Mouse (Mus musculus) hindbrain, embryonic 15.5 days (tissue): ENCODE results near the gene Sycp3. TPM values are rescaled to one million over a fixed set of nuclear protein-coding genes. Genes with fewer than 3 reads are reported as not detected.

Experiments used
- ATAC-seq: fragments of 200-750 bp; cut with Nextera tagmentation; 2 replicates; pipeline ENCODE4 v1.8.0; 2017; ENCODE audit warnings: low read depth, moderate number of reproducible peaks, moderate TSS enrichment; ENCODE audit not compliant: low FRiP score
- H3K27ac ChIP-seq: fragments of 300-500 bp; sonication (generic); replicated peaks from 2 replicates; pipeline ENCODE4 v1.5.1; 2015; ENCODE audit warnings: mild to moderate bottlenecking, inconsistent platforms
- H3K27me3 ChIP-seq: fragments of 300-500 bp; sonication (generic); 2 replicates; pipeline ENCODE4 v1.6.1; 2015; ENCODE audit warnings: control low read depth, inconsistent platforms
- H3K36me3 ChIP-seq: fragments of 300-500 bp; sonication (generic); 2 replicates; pipeline ENCODE4 v1.6.1; 2015; ENCODE audit warnings: control low read depth, inconsistent platforms
- H3K4me1 ChIP-seq: fragments of 300-500 bp; sonication (generic); replicated peaks from 2 replicates; pipeline ENCODE4 v1.6.1; 2015; ENCODE audit warnings: control low read depth, inconsistent platforms
- H3K4me2 ChIP-seq: fragments of 300-500 bp; sonication (generic); 2 replicates; pipeline ENCODE4 v1.6.1; 2015; ENCODE audit warnings: moderate library complexity, mild to moderate bottlenecking, inconsistent platforms
- H3K4me3 ChIP-seq: fragments of 300-500 bp; sonication (generic); 2 replicates; pipeline ENCODE4 v1.5.1; 2015; ENCODE audit warnings: mild to moderate bottlenecking, inconsistent platforms
- H3K9ac ChIP-seq: fragments of 300-500 bp; sonication (generic); 2 replicates; pipeline ENCODE4 v1.6.1; 2015; ENCODE audit warnings: inconsistent platforms
- H3K9me3 ChIP-seq: fragments of 300-500 bp; sonication (generic); 2 replicates; pipeline ENCODE4 v1.6.1; 2016; ENCODE audit warnings: control low read depth, inconsistent platforms
- WGBS: fragments of 180-500 bp; shearing (Covaris S2); methylation state at CpG from one replicate; pipeline ENCODE4 v1.1.7; 2015; 5-methylcytosine and 5-hydroxymethylcytosine counted together
- polyA plus RNA-seq: library from polyadenylated mRNA; unstranded; fragments of >200 nt; fragmentation: Nextera tagmentation; extraction: Ambion mirVana; gene quantifications from 2 replicates; pipeline ENCODE4 v1.2.1, GENCODE M21; 2015

Gene Sycp3
- 0.30 and 0.31 TPM in 2 replicates for polyA plus RNA-seq

GRCm38 (mm10) chr10:88459502-88459992, at the start of gene Sycp3:
Sycp3 (plus strand) TSS chr10:88459569.
- 0 out of 2 replicates have a peak, but pooled peaks have one; percentile 30 for ATAC-seq
- Histone ChIP-seq H3K4me3 (no peak within 1 kb of the TSS), H3K4me1 (no peaks in the 10 kb centered on the region), H3K36me3 (no peaks in the 10 kb centered on the region), H3K27ac (no peak within 1 kb of the TSS), H3K4me2 (no peak within 1 kb of the TSS), H3K9me3 (no peaks in the 10 kb centered on the region), H3K27me3 (no peaks in the 10 kb centered on the region), H3K9ac (no peak within 1 kb of the TSS)
- WGBS: 82% methylated on average over 33 of the region's 33 CpGs

GRCm38 (mm10) chr10:88409751-88410150, 49.6 kb upstream of the Sycp3 start:
- H3K4me3 ChIP-seq: no peak overlapping the region

GRCm38 (mm10) chr10:88412290-88412995, 46.9 kb upstream of the Sycp3 start:
- Histone ChIP-seq H3K4me2 (no peak overlapping the region), H3K36me3 (peaks cover 15% of the 10 kb centered on the region), H3K9ac (no peak overlapping the region), H3K27me3 (no peaks in the 10 kb centered on the region), H3K27ac (no peak overlapping the region), H3K4me1 (0 out of 2 replicates have a peak, but pooled peaks cover 5% of the 10 kb centered on the region), H3K4me3 (no peak overlapping the region), H3K9me3 (no peaks in the 10 kb centered on the region)
- 62% methylated on average over 17 of the region's 17 CpGs for WGBS
- ATAC-seq: 0 out of 2 replicates have a peak, but pooled peaks have one; percentile 56

More at GRCm38 (mm10) chr10:88409751-88410150, 49.6 kb upstream of the Sycp3 start:
- Histone ChIP-seq H3K9ac (no peak overlapping the region), H3K4me1 (0 out of 2 replicates have a peak, but pooled peaks cover 5% of the 10 kb centered on the region), H3K4me2 (no peak overlapping the region), H3K27ac (no peak overlapping the region), H3K36me3 (no peaks in the 10 kb centered on the region), H3K27me3 (no peaks in the 10 kb centered on the region), H3K9me3 (no peaks in the 10 kb centered on the region)
- 58% methylated on average over 2 of the region's 2 CpGs for WGBS
- ATAC-seq: no peak

GRCm38 (mm10) chr10:88417686-88418085, 41.7 kb upstream of the Sycp3 start:
- Histone ChIP-seq H3K9me3 (no peaks in the 10 kb centered on the region), H3K27me3 (no peaks in the 10 kb centered on the region), H3K4me1 (0 out of 2 replicates have a peak, but pooled peaks cover 2% of the 10 kb centered on the region), H3K4me3 (no peak overlapping the region), H3K4me2 (no peak overlapping the region), H3K9ac (no peak overlapping the region), H3K27ac (no peak overlapping the region), H3K36me3 (peaks cover 32% of the 10 kb centered on the region)
- ATAC-seq: no peak
- WGBS: 86% methylated on average over 5 of the region's 5 CpGs

GRCm38 (mm10) chr10:88420141-88420541, 39.2 kb upstream of the Sycp3 start:
- Histone ChIP-seq H3K9me3 (no peaks in the 10 kb centered on the region), H3K9ac (no peak overlapping the region), H3K4me3 (no peak overlapping the region), H3K27me3 (no peaks in the 10 kb centered on the region), H3K36me3 (peaks cover 38% of the 10 kb centered on the region), H3K4me2 (no peak overlapping the region), H3K4me1 (no peaks in the 10 kb centered on the region), H3K27ac (no peak overlapping the region)
- no peak for ATAC-seq
- WGBS: 71% methylated on average over 11 of the region's 11 CpGs

GRCm38 (mm10) chr10:88420655-88421435, 38.5 kb upstream of the Sycp3 start:
- WGBS: 96% methylated on average over 19 of the region's 19 CpGs

GRCm38 (mm10) chr10:88426158-88426816, 33.1 kb upstream of the Sycp3 start:
- no peak overlapping the region for H3K4me2 ChIP-seq
- no peak overlapping the region for H3K4me3 ChIP-seq
- no peaks in the 10 kb centered on the region for H3K27me3 ChIP-seq
- 98% methylated on average over 2 of the region's 2 CpGs for WGBS
- H3K9me3 ChIP-seq: no peaks in the 10 kb centered on the region
- no peak overlapping the region for H3K27ac ChIP-seq
- peaks cover 29% of the 10 kb centered on the region for H3K36me3 ChIP-seq
- H3K4me1 ChIP-seq: no peaks in the 10 kb centered on the region
- H3K9ac ChIP-seq: no peak overlapping the region
- ATAC-seq: peak; percentile 90

More at GRCm38 (mm10) chr10:88420655-88421435, 38.5 kb upstream of the Sycp3 start:
- no peaks in the 10 kb centered on the region for H3K4me1 ChIP-seq
- no peak overlapping the region for H3K9ac ChIP-seq
- ATAC-seq: no peak
- H3K36me3 ChIP-seq: peaks cover 31% of the 10 kb centered on the region
- H3K9me3 ChIP-seq: no peaks in the 10 kb centered on the region
- no peak overlapping the region for H3K4me2 ChIP-seq
- H3K27me3 ChIP-seq: no peaks in the 10 kb centered on the region
- H3K27ac ChIP-seq: no peak overlapping the region
- H3K4me3 ChIP-seq: no peak overlapping the region

- no peak overlapping the region for H3K27ac ChIP-seq
- no peaks in the 10 kb centered on the region for H3K4me1 ChIP-seq
- no peak overlapping the region for H3K9ac ChIP-seq
- 55% methylated on average over 5 of the region's 5 CpGs for WGBS
- no peaks in the 10 kb centered on the region for H3K9me3 ChIP-seq
- H3K36me3 ChIP-seq: peaks cover 29% of the 10 kb centered on the region
- no peak for ATAC-seq
- H3K4me3 ChIP-seq: no peak overlapping the region
- no peak overlapping the region for H3K4me2 ChIP-seq
- no peaks in the 10 kb centered on the region for H3K27me3 ChIP-seq
Observed at GRCm38 (mm10) chr10:88426896-88427295, 32.5 kb upstream of the Sycp3 start.

- Histone ChIP-seq H3K36me3 (peaks cover 26% of the 10 kb centered on the region), H3K4me2 (no peak overlapping the region), H3K4me3 (no peak overlapping the region), H3K27me3 (no peaks in the 10 kb centered on the region), H3K27ac (no peak overlapping the region), H3K4me1 (no peaks in the 10 kb centered on the region), H3K9ac (no peak overlapping the region), H3K9me3 (no peaks in the 10 kb centered on the region)
- WGBS: 91% methylated on average over 6 of the region's 6 CpGs
- no peak for ATAC-seq
Observed at GRCm38 (mm10) chr10:88427998-88428397, 31.4 kb upstream of the Sycp3 start.

GRCm38 (mm10) chr10:88441224-88441623, 18.1 kb upstream of the Sycp3 start:
- no peak overlapping the region for H3K4me3 ChIP-seq
- H3K27me3 ChIP-seq: no peaks in the 10 kb centered on the region
- no peak overlapping the region for H3K27ac ChIP-seq
- H3K36me3 ChIP-seq: peaks cover 55% of the 10 kb centered on the region
- H3K4me2 ChIP-seq: no peak overlapping the region
- ATAC-seq: no peak
- no peak overlapping the region for H3K9ac ChIP-seq
- 87% methylated on average over 6 of the region's 6 CpGs for WGBS
- H3K4me1 ChIP-seq: no peaks in the 10 kb centered on the region
- H3K9me3 ChIP-seq: no peaks in the 10 kb centered on the region

- Histone ChIP-seq H3K4me2 (no peak overlapping the region), H3K27me3 (no peaks in the 10 kb centered on the region), H3K9me3 (no peaks in the 10 kb centered on the region), H3K4me1 (no peaks in the 10 kb centered on the region), H3K4me3 (no peak overlapping the region), H3K9ac (no peak overlapping the region), H3K27ac (0 out of 2 replicates have a peak overlapping the region, but pooled peaks have one; percentile 25), H3K36me3 (peaks cover 7% of the 10 kb centered on the region)
- WGBS: 83% methylated on average over 2 of the region's 2 CpGs
- ATAC-seq: peak; percentile 71
Observed at GRCm38 (mm10) chr10:88451221-88451620, 8.1 kb upstream of the Sycp3 start.
